Mouse (Mus musculus) brain, embryonic 14.5 days (tissue): ENCODE results near the gene Olfr33. TPM values are rescaled to one million over a fixed set of nuclear protein-coding genes. Genes with fewer than 3 reads are reported as not detected.

Source experiments
- DNase-seq: peaks from one replicate; pipeline ENCODE4 v3.0.0-alpha.2; 2011; ENCODE audit warnings: low read depth
- CTCF ChIP-seq: fragments of 200-500 bp; IDR thresholded peaks from 2 replicates; pipeline ENCODE4 v1.5.1; 2012; ENCODE audit warnings: inconsistent platforms, mild to moderate bottlenecking, moderate library complexity, borderline replicate concordance; ENCODE audit not compliant: insufficient read depth, insufficient read length; ENCODE audit errors: extremely low read depth
- POLR2A ChIP-seq: fragments of 200-500 bp; IDR thresholded peaks from 2 replicates; pipeline ENCODE4 v1.6.1; 2012; ENCODE audit warnings: mild to moderate bottlenecking, inconsistent platforms, borderline replicate concordance; ENCODE audit not compliant: poor library complexity, insufficient read depth, insufficient read length, severe bottlenecking; ENCODE audit errors: extremely low read depth
- polyA plus RNA-seq: library from polyadenylated mRNA; depleted of rRNA; stranded (reverse); fragments of >200 nt; gene quantifications from 2 replicates; pipeline ENCODE4 v1.2.3, GENCODE M21; 2012; rRNA removed

The Olfr33 gene
- polyA plus RNA-seq, 1 experiment = not detected

DNA sequence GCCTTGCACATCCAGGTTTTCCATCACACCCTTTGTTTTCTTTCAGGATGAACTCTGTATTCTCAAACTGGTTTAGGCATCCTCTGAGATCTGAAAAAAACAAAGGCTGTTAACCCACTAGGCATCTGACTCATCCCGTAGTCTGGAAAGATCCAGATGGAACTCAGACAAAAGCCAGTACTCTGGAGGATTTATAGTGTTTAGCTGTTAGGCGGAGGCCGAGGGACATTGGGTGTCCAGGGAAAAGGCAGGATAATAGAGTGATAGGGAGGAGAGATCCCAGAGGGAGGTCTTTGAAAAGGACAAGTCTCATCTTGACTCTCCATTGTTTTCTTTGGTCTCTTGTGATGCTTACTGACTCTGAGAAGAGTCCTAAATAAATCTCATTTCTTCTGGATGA, 54.3 kb downstream of the Olfr33 start, which contains the start of gene Olfr556:
Gene Olfr556, plus strand, starts transcription at position 301 of the 400 bp plus-strand sequence.
- TF ChIP-seq CTCF (no peak), POLR2A (no peak)
- DNase-seq = no peak

Other genes starting within 250 kb of the Olfr33 start
- not detected in 2 replicates for gene Olfr543, start 237.4 kb downstream of the Olfr33 start, polyA plus RNA-seq
- not detected in 2 replicates for gene Olfr544, start 230.8 kb downstream of the Olfr33 start, polyA plus RNA-seq
- gene Olfr545, start 219.5 kb downstream of the Olfr33 start, polyA plus RNA-seq = not detected in 2 replicates
- gene Olfr547, start 184.3 kb downstream of the Olfr33 start, polyA plus RNA-seq = not detected in 2 replicates
- gene Olfr548-ps1, start 178.2 kb downstream of the Olfr33 start, polyA plus RNA-seq = not detected in 2 replicates
- gene Olfr549, start 169.2 kb downstream of the Olfr33 start, polyA plus RNA-seq = not detected in 2 replicates
- 1.3 and 1.5 TPM in 2 replicates for gene Trim21, start 153.6 kb downstream of the Olfr33 start, polyA plus RNA-seq
- not detected in 2 replicates for gene Olfr550, start 147.6 kb downstream of the Olfr33 start, polyA plus RNA-seq
- gene Olfr551, start 127.2 kb downstream of the Olfr33 start, polyA plus RNA-seq = not detected in 2 replicates
- not detected in 2 replicates for gene Olfr552, start 121.3 kb downstream of the Olfr33 start, polyA plus RNA-seq
- gene Olfr553, start 100.9 kb downstream of the Olfr33 start, polyA plus RNA-seq = not detected in 2 replicates
- gene Olfr554, start 80.6 kb downstream of the Olfr33 start, polyA plus RNA-seq = not detected in 2 replicates
- gene Olfr555, start 60.2 kb downstream of the Olfr33 start, polyA plus RNA-seq = not detected in 2 replicates
- gene Olfr556, start 54.2 kb downstream of the Olfr33 start, polyA plus RNA-seq = not detected in 2 replicates
- 11.1 and 14.2 TPM in 2 replicates for gene Trim68, start 31.7 kb downstream of the Olfr33 start, polyA plus RNA-seq
- gene Olfr557, start 23.2 kb downstream of the Olfr33 start, polyA plus RNA-seq = not detected in 2 replicates
- gene Olfr558, start 16.9 kb downstream of the Olfr33 start, polyA plus RNA-seq = 0.08 and 0.19 TPM in 2 replicates
- not detected in 2 replicates for gene Olfr559, start 8.4 kb upstream of the Olfr33 start, polyA plus RNA-seq
- gene Olfr560, start 40.3 kb upstream of the Olfr33 start, polyA plus RNA-seq = not detected in 2 replicates
- 0.15 and 0.18 TPM in 2 replicates for gene Olfr78, start 40.4 kb upstream of the Olfr33 start, polyA plus RNA-seq
- gene Olfr561, start 52.2 kb upstream of the Olfr33 start, polyA plus RNA-seq = not detected in 2 replicates
- gene Olfr564, start 84.4 kb upstream of the Olfr33 start, polyA plus RNA-seq = not detected in 2 replicates
- gene Olfr566, start 139.7 kb upstream of the Olfr33 start, polyA plus RNA-seq = not detected in 2 replicates
- gene Olfr568, start 158.1 kb upstream of the Olfr33 start, polyA plus RNA-seq = not detected in 2 replicates
- not detected in 2 replicates for gene Olfr569, start 171.8 kb upstream of the Olfr33 start, polyA plus RNA-seq
- not detected in 2 replicates for gene Olfr570, start 175.5 kb upstream of the Olfr33 start, polyA plus RNA-seq
- gene Olfr571, start 198.5 kb upstream of the Olfr33 start, polyA plus RNA-seq = not detected in 2 replicates
- gene Olfr572, start 205.3 kb upstream of the Olfr33 start, polyA plus RNA-seq = not detected in 2 replicates
- gene Olfr573-ps1, start 223.5 kb upstream of the Olfr33 start, polyA plus RNA-seq = not detected in 2 replicates
- gene Olfr574, start 229.4 kb upstream of the Olfr33 start, polyA plus RNA-seq = 0.08 TPM in 1 of 2 replicates, not detected in the other
- not detected in 2 replicates for gene Olfr575, start 239.7 kb upstream of the Olfr33 start, polyA plus RNA-seq
- not detected in 2 replicates for gene Olfr576, start 243.6 kb upstream of the Olfr33 start, polyA plus RNA-seq